Mouse (Mus musculus) liver, embryonic 11.5 days (tissue): ENCODE measurements around the gene Ccdc81. TPM values are rescaled to one million over a fixed set of nuclear protein-coding genes. Genes with fewer than 3 reads are reported as not detected.

Experiments used
- ATAC-seq: fragments of 200-750 bp; cut with Nextera tagmentation; replicated peaks from 2 replicates; pipeline ENCODE4 v1.8.0; 2017; ENCODE audit warnings: moderate number of reproducible peaks, mild to moderate bottlenecking, moderate TSS enrichment, moderate library complexity; ENCODE audit not compliant: low FRiP score
- DNase-seq: peaks from one replicate; pipeline ENCODE4 v3.0.0-alpha.2; 2017; ENCODE audit warnings: low spot score
- H3K27ac ChIP-seq: fragments of 300-500 bp; sonication (generic); 2 replicates; pipeline ENCODE4 v1.5.1; 2014; ENCODE audit warnings: mild to moderate bottlenecking, low read depth, low read length, control low read depth
- H3K27me3 ChIP-seq: fragments of 300-500 bp; sonication (generic); replicated peaks from 2 replicates; pipeline ENCODE4 v1.6.1; 2014; ENCODE audit warnings: low read length, mixed read lengths; ENCODE audit not compliant: control insufficient read depth, insufficient read depth
- H3K36me3 ChIP-seq: fragments of 300-500 bp; sonication (generic); 2 replicates; pipeline ENCODE4 v1.6.1; 2014; ENCODE audit warnings: mild to moderate bottlenecking, low read length, moderate library complexity, mixed read lengths; ENCODE audit not compliant: control insufficient read depth, insufficient read depth
- H3K4me1 ChIP-seq: fragments of 300-500 bp; sonication (generic); replicated peaks from 2 replicates; pipeline ENCODE4 v1.6.1; 2014; ENCODE audit warnings: low read length, mixed read lengths; ENCODE audit not compliant: control insufficient read depth, insufficient read depth
- H3K4me2 ChIP-seq: fragments of 300-500 bp; sonication (generic); 2 replicates; pipeline ENCODE4 v1.6.1; 2014; ENCODE audit warnings: mild to moderate bottlenecking, control low read depth, moderate library complexity
- H3K4me3 ChIP-seq: fragments of 300-500 bp; sonication (generic); 2 replicates; pipeline ENCODE4 v1.5.1; 2014; ENCODE audit warnings: low read depth, low read length, control low read depth
- H3K9ac ChIP-seq: fragments of 300-500 bp; sonication (generic); 2 replicates; pipeline ENCODE4 v1.6.1; 2014; ENCODE audit warnings: low read depth, low read length, control low read depth
- H3K9me3 ChIP-seq: fragments of 300-500 bp; sonication (generic); 2 replicates; pipeline ENCODE4 v1.6.1; 2016; ENCODE audit warnings: low read length, inconsistent platforms, mixed read lengths; ENCODE audit not compliant: control insufficient read depth
- WGBS: fragments of 180-500 bp; shearing (Covaris S2); extraction: QIAGEN DNeasy Blood & Tissue Kit; methylation state at CpG from one replicate; pipeline ENCODE4 v1.1.7; 2014; 5-methylcytosine and 5-hydroxymethylcytosine counted together
- polyA plus RNA-seq: library from polyadenylated mRNA; unstranded; fragments of >200 nt; fragmentation: Nextera tagmentation; extraction: Ambion mirVana; gene quantifications from 2 replicates; pipeline ENCODE4 v1.2.1, GENCODE M21; 2014

Gene Ccdc81
- polyA plus RNA-seq, 1 experiment from 2014 or later: not detected

DNA sequence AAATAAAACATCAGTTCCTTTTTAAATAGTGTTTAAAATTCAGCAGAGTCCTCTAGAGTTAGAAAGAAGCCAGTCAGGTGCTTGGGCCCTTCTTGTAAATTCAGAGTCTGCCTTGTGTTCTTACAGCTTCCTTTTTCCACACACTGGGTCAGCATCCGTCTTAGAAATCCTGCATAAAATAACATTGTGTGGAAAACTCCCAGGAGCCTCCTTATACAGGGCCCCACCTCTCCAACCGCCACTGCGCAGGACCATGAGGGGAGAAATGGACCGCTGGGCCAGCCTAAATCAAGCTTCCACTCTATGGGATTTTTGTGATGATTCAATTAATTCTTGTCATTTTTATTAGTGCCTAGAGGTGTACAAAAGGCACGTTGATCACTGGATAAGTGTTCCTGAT is 12.0 kb downstream of the Ccdc81 start:
- H3K4me1 ChIP-seq: no peaks in the 10 kb centered on the region
- WGBS: 78% methylated on average over 5 of the region's 5 CpGs
- H3K9ac ChIP-seq: no peak overlapping the region

DNA sequence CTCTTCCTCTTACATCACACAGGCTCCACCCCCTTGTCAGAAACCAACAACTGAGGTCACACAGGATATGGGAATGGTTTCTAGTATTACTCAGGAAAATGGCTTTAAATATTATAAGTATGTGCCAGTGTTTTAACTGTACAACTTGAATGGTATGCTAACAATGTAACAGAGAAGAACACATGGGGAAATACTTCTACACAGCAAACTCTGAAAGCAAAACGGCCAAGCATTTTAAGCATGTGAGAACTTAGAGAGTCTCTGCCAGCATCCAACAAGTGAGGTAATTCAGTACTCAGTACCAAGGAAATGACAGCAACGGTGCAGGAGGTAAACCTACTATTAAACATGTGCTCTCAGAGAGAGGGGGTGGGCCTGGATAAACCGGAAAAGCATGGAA is 18.9 kb downstream of the Ccdc81 start:
- no peaks in the 10 kb centered on the region for H3K4me1 ChIP-seq
- H3K4me2 ChIP-seq: no peak overlapping the region
- H3K9ac ChIP-seq: no peak overlapping the region
- H3K9me3 ChIP-seq: no peaks in the 10 kb centered on the region
- ATAC-seq (no peak), DNase-seq (no peak)
- 63% methylated on average over 3 of the region's 3 CpGs for WGBS
- H3K36me3 ChIP-seq: no peaks in the 10 kb centered on the region
- no peak overlapping the region for H3K27ac ChIP-seq
- H3K4me3 ChIP-seq: no peak overlapping the region
- H3K27me3 ChIP-seq: no peaks in the 10 kb centered on the region

More for the DNA sequence above, 12.0 kb downstream of the Ccdc81 start:
- ATAC-seq (no peak), DNase-seq (no peak)
- H3K4me2 ChIP-seq: no peak overlapping the region
- no peak overlapping the region for H3K27ac ChIP-seq
- no peak overlapping the region for H3K4me3 ChIP-seq
- no peaks in the 10 kb centered on the region for H3K36me3 ChIP-seq
- no peaks in the 10 kb centered on the region; the same call in 1 of the 2 replicates for H3K27me3 ChIP-seq
- no peaks in the 10 kb centered on the region for H3K9me3 ChIP-seq

DNA sequence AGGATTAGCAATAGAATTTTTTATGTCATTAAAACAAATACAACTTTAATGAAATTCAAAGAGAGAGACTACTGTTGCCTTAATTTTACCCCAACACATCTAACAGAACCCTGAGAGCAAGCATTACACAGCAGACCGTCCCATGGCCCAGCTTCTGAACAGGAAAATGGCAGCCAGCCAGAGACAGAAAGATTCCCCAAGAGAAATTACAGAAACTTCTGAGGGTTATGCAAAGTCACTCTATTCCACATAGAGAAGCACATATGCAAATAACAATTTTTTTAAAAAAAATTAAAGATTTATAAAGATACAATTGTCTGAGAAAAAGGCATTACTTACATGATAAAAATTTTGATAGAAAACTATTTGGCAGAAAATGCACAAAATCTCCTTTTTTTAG is 23.7 kb downstream of the Ccdc81 start:
- Histone ChIP-seq H3K4me2 (no peak overlapping the region), H3K36me3 (no peaks in the 10 kb centered on the region), H3K9me3 (no peaks in the 10 kb centered on the region), H3K27ac (no peak overlapping the region), H3K27me3 (no peaks in the 10 kb centered on the region), H3K9ac (no peak overlapping the region), H3K4me3 (no peak overlapping the region), H3K4me1 (no peaks in the 10 kb centered on the region)
- DNase-seq (no peak), ATAC-seq (no peak)
- 76% methylated on average over 1 of the region's 1 CpGs for WGBS

DNA sequence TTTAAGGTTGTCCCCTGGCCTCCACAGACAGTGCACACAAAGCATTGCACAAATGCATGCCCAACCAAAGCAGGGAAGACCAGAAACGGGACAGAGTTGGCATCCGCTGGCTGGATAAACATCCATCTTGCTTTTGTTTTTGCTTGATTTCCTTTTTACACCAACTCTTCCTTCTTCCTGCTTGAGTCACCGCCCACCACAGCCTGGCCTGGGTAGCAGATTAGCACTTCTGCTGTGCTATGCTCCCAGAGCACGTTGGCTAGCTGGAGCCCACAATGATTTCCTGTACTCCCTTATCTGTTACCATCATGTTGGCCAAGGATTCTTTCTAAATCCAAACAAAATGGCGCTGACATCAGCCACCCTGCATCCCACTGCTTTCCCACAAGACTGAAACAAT is 36.2 kb downstream of the Ccdc81 start:
- no peak overlapping the region for H3K4me3 ChIP-seq
- 43% methylated on average over 5 of the region's 5 CpGs for WGBS
- DNase-seq (no peak), ATAC-seq (no peak; the same call in 1 of the 2 replicates)
- H3K36me3 ChIP-seq: no peaks in the 10 kb centered on the region
- H3K9me3 ChIP-seq: no peaks in the 10 kb centered on the region
- no peaks in the 10 kb centered on the region for H3K4me1 ChIP-seq
- no peak overlapping the region for H3K9ac ChIP-seq
- no peaks in the 10 kb centered on the region for H3K27me3 ChIP-seq
- H3K4me2 ChIP-seq: no peak overlapping the region
- H3K27ac ChIP-seq: no peak overlapping the region

DNA sequence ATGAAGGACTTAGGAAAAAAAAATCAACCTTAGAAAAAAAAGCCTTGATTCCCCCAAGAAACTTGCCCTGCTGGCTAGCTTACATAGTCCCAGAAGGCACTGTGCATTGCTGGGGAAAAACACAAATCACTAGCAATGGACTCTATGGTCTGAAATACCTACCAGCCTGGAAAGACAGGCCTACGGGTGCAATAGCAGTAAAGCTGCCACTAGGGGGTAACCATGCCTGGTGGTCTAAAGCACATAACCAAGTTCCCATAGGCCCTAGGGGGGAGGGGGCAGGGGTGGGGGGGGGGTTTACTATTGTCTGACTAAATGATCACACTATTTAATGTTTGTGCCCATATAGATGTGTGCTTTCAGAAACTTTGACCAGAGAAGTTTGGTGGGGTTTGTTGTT is 38.7 kb downstream of the Ccdc81 start:
- 83% methylated on average over 1 of the region's 1 CpGs for WGBS

DNA sequence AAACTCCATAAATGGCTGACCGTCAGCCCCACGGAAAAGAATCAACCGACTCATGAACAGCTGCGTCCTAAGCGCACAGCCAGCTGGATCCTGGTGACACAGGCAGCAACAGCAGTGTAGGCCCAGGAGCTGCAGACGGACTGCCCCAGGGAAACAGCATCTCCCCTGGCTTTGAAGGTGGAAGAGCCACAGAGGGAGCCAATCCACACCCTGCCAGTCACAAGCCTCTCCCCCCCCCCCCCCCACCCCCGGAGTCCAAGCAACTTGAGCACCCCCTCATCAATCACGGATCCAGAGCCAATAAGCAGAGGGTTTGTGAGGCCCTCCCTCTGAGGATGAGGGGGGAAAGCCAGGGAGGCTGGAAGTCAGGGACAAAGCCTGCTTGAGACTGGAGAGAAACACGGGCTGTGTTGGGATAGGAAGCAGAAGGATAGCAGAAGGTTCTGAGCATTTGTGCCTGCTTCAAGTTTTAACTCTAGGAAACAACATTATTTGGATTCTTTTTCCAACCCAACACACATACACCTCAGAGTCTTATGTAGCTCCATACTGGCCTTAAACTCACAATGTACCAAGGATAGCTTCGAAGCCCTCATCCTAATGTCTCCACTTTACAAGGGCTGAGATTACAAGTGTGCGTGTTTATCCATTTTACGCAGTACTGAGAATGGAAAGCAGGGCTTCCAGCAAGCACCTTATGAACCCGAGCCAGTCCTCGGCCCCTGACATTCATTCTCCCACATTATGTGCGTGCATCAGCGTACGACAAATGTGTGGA is 46.8 kb downstream of the Ccdc81 start:
- H3K4me2 ChIP-seq: no peak overlapping the region
- no peaks in the 10 kb centered on the region for H3K36me3 ChIP-seq
- no peak overlapping the region for H3K9ac ChIP-seq
- H3K4me3 ChIP-seq: no peak overlapping the region
- WGBS: 65% methylated on average over 16 of the region's 17 CpGs
- H3K4me1 ChIP-seq: no peaks in the 10 kb centered on the region
- H3K9me3 ChIP-seq: no peaks in the 10 kb centered on the region
- no peaks in the 10 kb centered on the region for H3K27me3 ChIP-seq
- H3K27ac ChIP-seq: no peak overlapping the region
- ATAC-seq (no peak), DNase-seq (no peak)

More for the DNA sequence above, 38.7 kb downstream of the Ccdc81 start:
- Histone ChIP-seq H3K27me3 (no peaks in the 10 kb centered on the region), H3K36me3 (no peaks in the 10 kb centered on the region), H3K4me3 (no peak overlapping the region), H3K9ac (no peak overlapping the region), H3K27ac (no peak overlapping the region), H3K4me1 (no peaks in the 10 kb centered on the region), H3K9me3 (no peaks in the 10 kb centered on the region), H3K4me2 (no peak overlapping the region)
- ATAC-seq (no peak), DNase-seq (no peak)

DNA sequence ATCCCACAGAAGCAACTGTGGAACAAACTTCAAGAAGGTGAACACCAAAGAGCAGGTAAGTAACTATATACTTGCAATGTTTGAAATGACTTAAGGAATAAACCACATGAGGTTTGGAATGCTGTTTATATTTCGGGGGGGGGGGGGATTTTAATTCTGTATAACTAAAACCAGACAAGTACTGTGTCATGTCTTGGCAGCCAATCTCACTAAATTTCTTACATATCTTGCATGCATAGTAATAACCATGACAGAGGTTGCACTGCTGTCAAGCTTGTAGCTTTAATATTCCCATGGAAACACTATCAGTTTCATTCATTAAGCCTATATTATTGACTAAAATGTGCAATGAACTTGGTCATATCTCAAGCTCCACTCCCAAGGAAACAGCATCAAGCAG is 48.2 kb downstream of the Ccdc81 start:
- 71% methylated on average over 1 of the region's 1 CpGs for WGBS
- ATAC-seq: no peak
- no peaks in the 10 kb centered on the region for H3K27me3 ChIP-seq

DNA sequence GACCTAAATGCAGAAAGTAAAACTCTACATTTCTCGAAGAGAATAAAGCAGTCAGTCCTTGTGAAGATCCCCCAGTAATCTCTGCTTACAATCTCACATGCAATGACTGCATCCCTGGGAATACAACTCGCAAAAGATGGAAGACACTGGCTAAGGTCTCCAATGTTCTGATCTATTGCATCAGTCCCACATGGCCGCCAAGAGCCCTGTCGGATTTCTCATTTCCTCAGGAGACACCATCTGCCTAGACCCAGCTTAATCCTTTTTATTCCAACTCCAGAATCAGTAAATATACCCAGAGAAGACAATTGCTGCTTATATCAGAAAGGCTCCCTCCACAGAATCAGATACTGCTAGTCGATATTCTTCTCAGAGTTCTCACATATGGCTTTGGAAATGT is 50.3 kb downstream of the Ccdc81 start:
- Histone ChIP-seq H3K36me3 (no peaks in the 10 kb centered on the region), H3K27ac (no peak overlapping the region), H3K4me2 (no peak overlapping the region), H3K9ac (no peak overlapping the region), H3K27me3 (no peaks in the 10 kb centered on the region), H3K4me3 (no peak overlapping the region), H3K9me3 (no peaks in the 10 kb centered on the region), H3K4me1 (no peaks in the 10 kb centered on the region)
- ATAC-seq: no peak
- no peak for DNase-seq
- 77% methylated on average over 5 of the region's 5 CpGs for WGBS

More for the DNA sequence above, 48.2 kb downstream of the Ccdc81 start:
- no peak for DNase-seq
- Histone ChIP-seq H3K27ac (no peak overlapping the region), H3K9me3 (no peaks in the 10 kb centered on the region), H3K9ac (no peak overlapping the region), H3K4me2 (no peak overlapping the region), H3K4me1 (no peaks in the 10 kb centered on the region), H3K36me3 (no peaks in the 10 kb centered on the region), H3K4me3 (no peak overlapping the region)
